Mouse (Mus musculus) T-helper 1 cell (primary cell): ENCODE results near the gene Cwc25.

Experiments
- in situ Hi-C: fragments of 300-600 bp; cut with MboI, MseI; formaldehyde crosslinking; loops from one replicate; pipeline ENCODE4 v1.15.1; 2025; ENCODE audit warnings: high pct_unique_total_duplicates

The Cwc25 gene

GRCm38 (mm10) chr11:97766154-97766881, at the start of gene Cwc25:
Gene Cwc25, minus strand, starts transcription at chr11:97766556.
- in situ Hi-C loops = no loop called here

GRCm38 (mm10) chr11:97815736-97816135, 49.4 kb upstream of the Cwc25 start:
- in situ Hi-C loops = no loop called here

GRCm38 (mm10) chr11:97813746-97814515, 47.6 kb upstream of the Cwc25 start:
- in situ Hi-C loops = no loop called here

- in situ Hi-C loops = no loop called here
Measured at GRCm38 (mm10) chr11:97813085-97813484, 46.7 kb upstream of the Cwc25 start.

GRCm38 (mm10) chr11:97812491-97812921, 46.1 kb upstream of the Cwc25 start:
- in situ Hi-C loops = no loop called here

- in situ Hi-C loops = no loop called here
Measured at GRCm38 (mm10) chr11:97811569-97812362, 45.4 kb upstream of the Cwc25 start.

- in situ Hi-C loops = no loop called here
Measured at GRCm38 (mm10) chr11:97810970-97811369, 44.6 kb upstream of the Cwc25 start.

GRCm38 (mm10) chr11:97810356-97810755, 44.0 kb upstream of the Cwc25 start:
- in situ Hi-C loops = no loop called here

- in situ Hi-C loops = no loop called here
Measured at GRCm38 (mm10) chr11:97809235-97810121, 43.1 kb upstream of the Cwc25 start.

GRCm38 (mm10) chr11:97808621-97809234, 42.4 kb upstream of the Cwc25 start:
- in situ Hi-C loops = no loop called here

GRCm38 (mm10) chr11:97808093-97808492, 41.7 kb upstream of the Cwc25 start:
- in situ Hi-C loops = no loop called here

- in situ Hi-C loops = no loop called here
Measured at GRCm38 (mm10) chr11:97807626-97808025, 41.3 kb upstream of the Cwc25 start.

GRCm38 (mm10) chr11:97806613-97806964, 40.2 kb upstream of the Cwc25 start:
- in situ Hi-C loops = no loop called here

- in situ Hi-C loops = no loop called here
Measured at GRCm38 (mm10) chr11:97805662-97806612, 39.6 kb upstream of the Cwc25 start.

- in situ Hi-C loops = no loop called here
Measured at GRCm38 (mm10) chr11:97804841-97805661, 38.7 kb upstream of the Cwc25 start.

GRCm38 (mm10) chr11:97803847-97804246, 37.5 kb upstream of the Cwc25 start:
- in situ Hi-C loops = no loop called here

- in situ Hi-C loops = no loop called here
Measured at GRCm38 (mm10) chr11:97802495-97802894, 36.1 kb upstream of the Cwc25 start.

- in situ Hi-C loops = no loop called here
Measured at GRCm38 (mm10) chr11:97802194-97802470, 35.8 kb upstream of the Cwc25 start.
